Mouse (Mus musculus) small intestine, adult 2 months (tissue): ENCODE measurements around the gene Mtmr6.

Source experiments
- CTCF ChIP-seq: fragments of 200-500 bp; IDR thresholded peaks from 2 replicates; pipeline ENCODE4 v1.5.1; 2012; ENCODE audit warnings: low read depth, mild to moderate bottlenecking, control low read depth, inconsistent platforms, low read length, moderate library complexity, mixed read lengths; ENCODE audit not compliant: insufficient replicate concordance, insufficient read length; ENCODE audit errors: extremely low read depth
- POLR2A ChIP-seq: fragments of 200-500 bp; IDR thresholded peaks from 2 replicates; pipeline ENCODE4 v1.6.1; 2012; ENCODE audit warnings: low read depth, mild to moderate bottlenecking, control low read depth, inconsistent platforms, low read length, moderate library complexity

DNA sequence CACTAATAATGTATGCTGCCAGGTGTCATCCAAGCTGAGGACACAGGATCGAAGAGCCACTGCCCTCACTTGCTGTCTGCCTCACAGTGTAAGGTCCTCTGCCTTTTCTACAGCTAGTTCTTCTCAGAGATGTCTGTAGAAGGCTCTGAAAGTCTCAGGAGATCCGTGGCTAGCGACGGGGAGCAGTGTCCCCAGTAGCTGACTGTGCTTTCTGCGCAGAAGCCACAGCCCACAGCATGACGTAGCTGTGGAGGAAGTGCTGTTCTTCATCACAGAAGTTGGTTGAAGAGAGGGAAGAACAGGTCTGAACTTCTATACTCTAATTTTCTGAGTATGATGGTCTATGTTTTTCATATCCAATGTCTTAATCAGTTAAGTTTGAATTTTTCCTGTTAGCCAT, 4.3 kb downstream of the Mtmr6 start:
- no peak for TF ChIP-seq POLR2A
- TF ChIP-seq CTCF: no peak
